Mouse (Mus musculus): ENCODE data around the gene Foxg1. TPM values are rescaled to one million over a fixed set of nuclear protein-coding genes. Genes with fewer than 3 reads are reported as not detected.
A peak's percentile ranks its signal among the peaks of the same experiment; 100 is the strongest.

Gene Foxg1
- polyA plus RNA-seq, 1 experiment, result 3.7 TPM

- no peak for TF ChIP-seq CTCF (IDR thresholded peaks at IDR 0.05; ENCODE audit: borderline replicate concordance, insufficient read depth, low read length)
- TF ChIP-seq POLR2A (IDR thresholded peaks at IDR 0.05; ENCODE audit: low read depth, low read length), result no peak
- Histone ChIP-seq H3K4me3 (ENCODE audit: insufficient read depth, low read length) (no peak overlapping the region), H3K4me1 (ENCODE audit: control insufficient read depth, insufficient read depth, low read length) (no peaks in the 10 kb centered on the region), H3K27ac (ENCODE audit: insufficient read depth, low read length) (peak overlapping the region; percentile 42; the same call in 1 of the 2 replicates)
These were observed 17.8 kb downstream of the Foxg1 start for GRCm38 (mm10) chr12:49400036-49400852.

DNA sequence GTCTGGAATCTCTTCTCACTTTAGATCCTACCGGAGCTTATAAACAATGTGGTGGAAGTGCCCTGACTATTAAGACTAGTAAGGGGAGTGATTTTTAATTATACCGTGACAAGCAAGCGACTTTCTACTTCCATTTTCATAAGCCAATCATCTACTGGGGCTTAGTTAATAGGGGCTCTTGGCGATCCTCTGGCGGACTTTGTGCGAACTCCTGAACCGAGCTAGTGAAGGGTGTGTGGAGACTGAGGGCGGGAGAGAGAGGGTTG lies 18.3 kb downstream of the Foxg1 start:
- Histone ChIP-seq H3K27ac (ENCODE audit: insufficient read depth, low read length) (peak overlapping the region; percentile 42; the same call in 1 of the 2 replicates), H3K4me1 (ENCODE audit: control insufficient read depth, insufficient read depth, low read length) (no peaks in the 10 kb centered on the region), H3K4me3 (ENCODE audit: insufficient read depth, low read length) (peak overlapping the region; percentile 42; the same call in 1 of the 2 replicates)
- no peak for TF ChIP-seq CTCF (IDR thresholded peaks at IDR 0.05; ENCODE audit: borderline replicate concordance, insufficient read depth, low read length)
- no peak; the same call in 1 of the 2 replicates for TF ChIP-seq POLR2A (IDR thresholded peaks at IDR 0.05; ENCODE audit: low read depth, low read length)

DNA sequence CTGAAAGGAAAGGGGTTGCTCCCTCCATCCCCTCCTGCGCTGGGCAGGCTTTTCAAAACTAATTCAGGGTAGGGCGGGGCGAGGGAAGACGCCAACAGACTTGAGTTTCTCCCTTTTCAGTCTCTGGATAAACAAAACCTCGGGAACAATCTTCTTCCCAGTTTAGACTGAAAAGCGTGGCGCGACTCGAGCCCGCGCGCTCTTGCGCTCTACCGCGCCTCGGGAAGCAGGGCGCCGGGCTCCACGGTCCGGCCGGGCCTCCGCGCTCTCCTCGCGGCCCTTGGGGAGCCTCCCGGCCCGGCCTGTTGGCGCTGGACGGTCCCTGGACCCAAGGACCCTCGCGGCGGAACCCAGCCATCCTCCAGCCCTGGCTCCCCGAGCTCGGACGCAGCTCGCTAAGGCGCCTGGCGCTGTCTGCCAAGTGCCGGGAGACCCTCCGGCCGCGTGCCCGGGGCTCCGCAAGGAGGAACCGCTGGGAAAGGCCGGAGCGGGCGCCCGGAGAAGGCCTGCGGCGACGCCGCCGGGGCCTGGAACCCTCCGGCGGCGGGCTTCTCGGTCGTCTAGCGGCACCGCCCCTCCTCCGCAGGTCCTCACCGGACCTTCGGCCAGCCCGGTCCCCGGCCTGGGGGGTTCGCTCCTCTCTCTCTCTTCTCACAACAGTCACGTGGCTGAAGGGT lies 18.8 kb downstream of the Foxg1 start:
- TF ChIP-seq POLR2A (IDR thresholded peaks at IDR 0.05; ENCODE audit: low read depth, low read length) (0 out of 2 replicates have a peak, but pooled peaks have one; percentile 32), CTCF (IDR thresholded peaks at IDR 0.05; ENCODE audit: borderline replicate concordance, insufficient read depth, low read length) (no peak)
- Histone ChIP-seq H3K4me3 (ENCODE audit: insufficient read depth, low read length) (peak overlapping the region; percentile 42), H3K4me1 (ENCODE audit: control insufficient read depth, insufficient read depth, low read length) (no peaks in the 10 kb centered on the region), H3K27ac (ENCODE audit: insufficient read depth, low read length) (peak overlapping the region; percentile 56; the same call in 1 of the 2 replicates)

DNA sequence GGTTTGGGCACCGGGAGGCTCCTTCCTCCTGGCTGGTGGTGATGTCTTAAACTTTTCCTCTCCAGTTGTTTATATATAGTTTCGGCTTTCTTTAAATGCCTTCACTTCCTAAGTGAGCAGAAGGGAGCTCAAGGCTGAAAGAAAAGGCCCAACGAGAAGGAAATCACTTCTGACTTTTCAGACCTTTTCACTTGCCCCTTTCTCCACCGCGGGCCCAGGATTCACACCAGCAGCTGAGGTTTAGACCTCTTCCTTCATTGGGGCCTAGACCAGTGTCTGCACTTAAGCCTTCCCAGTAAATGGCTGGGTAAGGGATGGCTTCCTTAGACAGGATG lies 19.3 kb downstream of the Foxg1 start:
- no peaks in the 10 kb centered on the region for H3K4me1 ChIP-seq (ENCODE audit: control insufficient read depth, insufficient read depth, low read length)
- TF ChIP-seq POLR2A (IDR thresholded peaks at IDR 0.05; ENCODE audit: low read depth, low read length), result no peak
- TF ChIP-seq CTCF (IDR thresholded peaks at IDR 0.05; ENCODE audit: borderline replicate concordance, insufficient read depth, low read length), result no peak
- peak overlapping the region; percentile 42 for H3K4me3 ChIP-seq (ENCODE audit: insufficient read depth, low read length)
- H3K27ac ChIP-seq (ENCODE audit: insufficient read depth, low read length), result no peak overlapping the region

DNA sequence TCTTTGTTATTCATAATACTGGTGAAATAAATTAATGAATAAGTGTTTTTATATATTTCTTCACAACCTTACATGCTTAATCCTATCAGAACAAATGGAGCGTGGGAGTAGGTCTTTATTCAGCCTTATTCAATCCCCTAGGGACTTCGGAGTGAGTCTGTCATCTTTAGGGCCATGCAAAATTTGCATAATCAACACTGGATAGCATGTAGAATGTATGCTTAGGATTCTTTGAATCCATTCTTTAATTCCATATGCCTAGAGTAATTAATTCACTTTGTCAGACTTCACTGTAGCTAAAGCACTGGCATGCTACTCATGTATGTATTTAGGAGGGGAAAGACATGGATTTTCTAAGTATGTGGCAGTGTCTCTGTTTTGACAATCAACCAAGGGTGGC lies 27.4 kb downstream of the Foxg1 start:
- no peak overlapping the region for H3K4me3 ChIP-seq (ENCODE audit: insufficient read depth, low read length)
- H3K27ac ChIP-seq (ENCODE audit: insufficient read depth, low read length), result no peak overlapping the region
- no peaks in the 10 kb centered on the region for H3K4me1 ChIP-seq (ENCODE audit: control insufficient read depth, insufficient read depth, low read length)
- TF ChIP-seq POLR2A (IDR thresholded peaks at IDR 0.05; ENCODE audit: low read depth, low read length) (no peak), CTCF (IDR thresholded peaks at IDR 0.05; ENCODE audit: borderline replicate concordance, insufficient read depth, low read length) (no peak)

DNA sequence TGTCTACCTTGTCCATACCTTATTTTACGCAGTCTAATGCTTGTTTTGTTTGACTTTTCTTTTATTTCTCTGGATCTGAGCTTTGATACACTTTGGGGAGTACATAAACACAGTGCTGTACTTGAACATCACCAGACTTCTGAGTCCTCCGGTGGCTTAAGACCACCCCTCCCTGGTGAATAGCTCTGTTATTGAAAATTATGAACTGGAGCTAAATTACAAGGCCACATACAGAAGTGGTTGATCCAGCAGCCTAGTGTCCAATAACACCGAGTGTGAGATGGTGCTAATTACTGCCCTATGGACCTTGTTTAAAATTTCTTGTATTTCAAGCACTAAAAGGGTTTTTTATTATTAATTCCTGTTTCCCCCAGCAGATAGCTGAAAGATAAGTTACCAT lies 35.5 kb downstream of the Foxg1 start:
- Histone ChIP-seq H3K27ac (ENCODE audit: insufficient read depth, low read length) (no peak overlapping the region), H3K4me1 (ENCODE audit: control insufficient read depth, insufficient read depth, low read length) (no peaks in the 10 kb centered on the region), H3K4me3 (ENCODE audit: insufficient read depth, low read length) (no peak overlapping the region)
- TF ChIP-seq POLR2A (IDR thresholded peaks at IDR 0.05; ENCODE audit: low read depth, low read length), result no peak
- no peak for TF ChIP-seq CTCF (IDR thresholded peaks at IDR 0.05; ENCODE audit: borderline replicate concordance, insufficient read depth, low read length)

Other genes with a start within 250 kb of the Foxg1 start
- gene Gm43517, start 2.5 kb downstream of the Foxg1 start, polyA plus RNA-seq (2011; ENCODE audit: insufficient read length, low read depth, missing spikeins), result 0.16 and 0.27 TPM in 2 replicates